Mouse (Mus musculus): ENCODE results near the gene Cdkal1.

DNA sequence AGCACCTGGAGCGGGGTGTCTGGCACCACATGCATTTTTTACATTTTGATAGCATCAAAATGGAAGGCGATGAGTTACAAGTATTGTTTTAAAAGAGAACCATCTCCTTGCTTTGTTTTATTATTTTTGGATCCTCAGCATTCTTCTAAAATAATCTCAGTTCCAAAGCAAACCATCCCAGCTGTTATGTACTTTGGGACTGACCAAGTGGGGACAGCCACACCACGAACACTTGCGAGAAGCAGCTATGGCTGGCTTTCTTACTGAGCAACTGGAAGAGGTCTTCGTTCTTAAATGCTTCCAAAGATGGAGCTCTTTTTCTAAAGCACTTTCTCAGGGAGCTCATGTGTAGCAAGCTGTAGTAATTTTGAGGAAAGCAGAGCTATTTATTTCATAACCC is 668.7 kb downstream of the Cdkal1 start:
- TF ChIP-seq CTCF (IDR thresholded peaks at IDR 0.05; ENCODE audit: low read depth, low read length) (no peak), POLR2A (IDR thresholded peaks at IDR 0.05; ENCODE audit: borderline replicate concordance, low read depth, low read length) (no peak)

Data from bone marrow macrophage, adult 2 months (primary cell).